Mouse (Mus musculus) common myeloid progenitor, adult 5-6 weeks (primary cell): ENCODE data around the gene Usp17lb. TPM values are rescaled to one million over a fixed set of nuclear protein-coding genes. Genes with fewer than 3 reads are reported as not detected.
"Not testable (repeated sequence)": the region's sequence is repeated elsewhere in the genome, so short reads cannot be mapped to it uniquely, and the experiment has no call there.

Experiments used
- ATAC-seq: replicated peaks from 2 replicates; pipeline ENCODE4 v1.8.0; 2016; ENCODE audit warnings: low read depth, mild to moderate bottlenecking, moderate TSS enrichment, inconsistent platforms; ENCODE audit not compliant: poor library complexity, severe bottlenecking
- total RNA-seq: library from RNA; stranded (forward); fragments of 200-1000, 187-1606 nt; gene quantifications from 2 replicates; pipeline ENCODE4 v1.2.3, GENCODE M21; 2017

Usp17lb gene
- not detected in 2 replicates for total RNA-seq

DNA sequence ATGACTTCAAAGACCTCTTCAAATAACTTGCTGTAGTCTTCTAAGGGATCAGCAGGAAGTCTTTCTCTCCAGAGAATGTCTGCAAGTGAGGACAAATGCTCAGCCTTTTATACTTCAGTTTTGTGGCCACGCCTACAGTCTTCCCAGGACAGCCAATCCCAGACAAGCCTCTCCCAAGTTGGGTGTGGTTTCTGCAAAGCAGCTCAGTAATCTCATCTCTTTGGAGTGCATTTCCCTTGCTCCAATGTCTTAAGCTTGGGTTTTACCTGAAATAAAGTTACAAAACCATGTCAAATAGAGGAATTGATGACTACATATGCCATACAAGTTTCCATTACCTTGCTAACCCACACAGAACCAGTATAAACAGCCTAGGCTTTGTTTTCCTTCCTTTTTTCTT, at the start of gene Usp17lb:
TSS of gene Usp17lb (minus strand) at position 101 of the 400 bp plus-strand sequence.
- no peak for ATAC-seq

DNA sequence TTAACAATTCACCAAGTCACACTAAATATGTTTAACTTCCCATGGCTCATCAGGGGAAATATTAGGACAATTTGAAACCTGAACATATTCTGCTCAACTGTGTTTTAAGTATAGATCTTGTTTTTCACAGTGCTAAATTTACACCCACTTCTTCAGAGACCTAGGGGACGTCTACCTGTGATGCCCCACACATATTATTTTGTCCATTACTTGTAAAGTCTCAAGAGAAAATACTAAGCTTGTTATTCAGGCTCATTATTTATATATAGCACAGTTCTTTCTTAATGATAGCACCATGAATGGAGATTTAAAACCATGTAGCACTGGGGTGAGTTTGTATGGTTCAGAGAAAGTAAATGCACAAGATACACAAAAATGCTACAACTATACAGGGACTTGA, 35.3 kb upstream of the Usp17lb start, which contains the start of gene Olfr665:
TSS of gene Olfr665 (plus strand) at position 301 of the 400 bp plus-strand sequence.
- no peak for ATAC-seq

DNA sequence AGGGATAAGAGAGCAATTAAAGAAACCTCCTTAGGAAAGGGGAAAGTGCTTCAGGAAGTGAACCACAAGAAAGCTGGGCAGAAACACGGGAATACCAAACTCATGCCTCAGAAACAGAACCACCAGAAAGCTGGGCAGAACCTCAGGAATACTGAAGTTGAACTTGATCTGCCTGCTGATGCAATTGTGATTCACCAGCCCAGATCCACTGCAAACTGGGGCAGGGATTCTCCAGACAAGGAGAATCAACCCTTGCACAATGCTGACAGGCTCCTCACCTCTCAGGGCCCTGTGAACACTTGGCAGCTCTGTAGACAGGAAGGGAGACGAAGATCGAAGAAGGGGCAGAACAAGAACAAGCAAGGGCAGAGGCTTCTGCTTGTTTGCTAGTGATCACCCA, 19.0 kb upstream of the Usp17lb start:
- ATAC-seq, result no peak

DNA sequence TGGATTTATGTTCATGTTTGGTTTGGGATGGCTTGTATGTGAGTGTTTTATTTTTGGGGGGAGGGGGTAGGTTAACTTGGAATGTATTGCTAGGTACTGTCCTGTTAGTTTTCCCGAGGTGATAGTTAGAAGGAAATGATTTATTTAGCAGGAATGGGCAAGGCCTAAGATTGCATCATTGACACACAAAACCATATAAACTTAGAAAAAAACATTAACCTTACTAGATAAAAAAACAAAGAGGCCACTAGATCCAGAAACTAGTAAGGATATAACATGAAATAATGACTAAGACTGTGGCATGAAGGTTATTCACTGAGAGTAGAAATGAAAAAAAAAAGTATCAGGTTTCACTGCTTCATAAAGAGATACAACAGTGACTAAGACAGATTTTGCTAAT, 15.3 kb upstream of the Usp17lb start:
- no peak for ATAC-seq

GRCm38 (mm10) chr7:104856709-104857108, 14.3 kb upstream of the Usp17lb start, which contains the start of gene Usp17la:
TSS of gene Usp17la (plus strand) at chr7:104857009.
- ATAC-seq, result not testable (repeated sequence)

- ATAC-seq, result no peak
These were observed 12.9 kb upstream of the Usp17lb start for GRCm38 (mm10) chr7:104855248-104855750.

- ATAC-seq, result not testable (repeated sequence)
These were observed 9.1 kb upstream of the Usp17lb start for GRCm38 (mm10) chr7:104851546-104851945.

DNA sequence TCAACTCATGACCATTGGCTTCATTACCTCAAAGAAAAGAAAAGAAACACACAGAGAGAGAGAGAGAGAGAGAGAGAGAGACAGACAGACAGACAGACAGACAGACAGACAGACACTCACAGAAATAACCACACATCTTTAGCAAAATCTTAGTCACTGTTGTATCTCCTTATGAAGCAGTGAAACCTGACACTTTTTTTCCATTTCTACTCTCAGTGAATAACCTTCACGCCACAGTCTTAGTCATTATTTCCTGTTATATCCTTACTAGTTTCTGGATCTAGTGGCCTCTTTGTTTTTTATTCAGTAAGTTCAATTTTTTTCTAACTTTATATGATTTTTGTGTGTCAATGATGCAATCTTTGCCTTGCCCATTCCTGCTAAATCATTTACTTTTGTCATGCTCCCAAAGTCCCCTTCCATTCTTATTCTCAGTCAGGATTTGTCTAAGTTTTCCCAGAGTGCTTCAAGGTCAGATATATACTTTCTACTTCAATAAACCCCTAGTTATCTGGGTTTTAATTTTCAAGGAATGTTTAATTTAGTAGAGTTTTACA, 1.4 kb upstream of the Usp17lb start:
- ATAC-seq, result no peak

DNA sequence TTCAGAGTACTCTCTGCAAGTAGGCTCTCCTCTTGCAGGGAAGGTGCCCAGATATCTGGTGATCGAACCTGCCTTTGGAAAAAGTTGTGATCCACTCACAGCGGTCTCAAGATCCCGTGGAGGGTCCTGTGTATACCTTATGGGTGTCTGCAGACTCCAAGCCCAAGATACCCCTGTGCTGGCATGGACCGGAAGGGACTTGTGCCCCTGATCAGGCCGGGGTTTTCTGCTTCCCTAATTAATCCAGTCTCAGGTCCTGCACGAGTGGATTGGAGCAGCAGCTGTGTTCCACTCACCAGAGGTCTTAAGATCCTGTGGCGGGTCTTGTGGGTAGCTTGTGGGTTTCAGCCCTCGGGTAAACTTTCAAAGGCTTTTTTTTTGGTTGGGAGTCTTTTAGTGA, 32.1 kb downstream of the Usp17lb start:
- ATAC-seq, result not testable (repeated sequence)

- no peak for ATAC-seq
These were observed 51.6 kb downstream of the Usp17lb start for GRCm38 (mm10) chr7:104790796-104791195.

Other genes with a start within 250 kb of the Usp17lb start
- not detected in 2 replicates for gene Olfr655, start 240.8 kb downstream of the Usp17lb start, total RNA-seq
- gene Olfr656, start 228.6 kb downstream of the Usp17lb start, total RNA-seq, result not detected in 2 replicates
- gene Olfr657, start 217.8 kb downstream of the Usp17lb start, total RNA-seq, result not detected in 2 replicates
- 0.18 and 0.39 TPM in 2 replicates for gene Olfr658, start 195.3 kb downstream of the Usp17lb start, total RNA-seq
- not detected in 2 replicates for gene Olfr659, start 175.8 kb downstream of the Usp17lb start, total RNA-seq
- gene Olfr661, start 156.1 kb downstream of the Usp17lb start, total RNA-seq, result not detected in 2 replicates
- not detected in 2 replicates for gene Usp17le, start 65.1 kb downstream of the Usp17lb start, total RNA-seq
- not detected in 2 replicates for gene Usp17la, start 14.4 kb upstream of the Usp17lb start, total RNA-seq
- gene Olfr665, start 35.4 kb upstream of the Usp17lb start, total RNA-seq, result not detected in 2 replicates
- not detected in 2 replicates for gene Olfr666, start 53.3 kb upstream of the Usp17lb start, total RNA-seq
- not detected in 2 replicates for gene Olfr667, start 78.9 kb upstream of the Usp17lb start, total RNA-seq
- gene Olfr668, start 85.5 kb upstream of the Usp17lb start, total RNA-seq, result not detected in 2 replicates
- not detected in 2 replicates for gene Olfr669, start 91.6 kb upstream of the Usp17lb start, total RNA-seq
- not detected in 2 replicates for gene Olfr670, start 120.0 kb upstream of the Usp17lb start, total RNA-seq
- gene Olfr671, start 136.5 kb upstream of the Usp17lb start, total RNA-seq, result not detected in 2 replicates
- gene Olfr672, start 159.4 kb upstream of the Usp17lb start, total RNA-seq, result not detected in 2 replicates
- not detected in 2 replicates for gene Olfr675, start 185.9 kb upstream of the Usp17lb start, total RNA-seq
- not detected in 2 replicates for gene Olfr676, start 190.1 kb upstream of the Usp17lb start, total RNA-seq
- gene Olfr677, start 208.8 kb upstream of the Usp17lb start, total RNA-seq, result not detected in 2 replicates
- not detected in 2 replicates for gene Olfr678, start 221.9 kb upstream of the Usp17lb start, total RNA-seq
- gene Olfr679, start 238.6 kb upstream of the Usp17lb start, total RNA-seq, result not detected in 2 replicates